Mouse (Mus musculus) hematopoietic stem cell, adult 5-6 weeks (primary cell): ENCODE data around the gene Sele. TPM values are rescaled to one million over a fixed set of nuclear protein-coding genes. Genes with fewer than 3 reads are reported as not detected.
"Not testable (repeated sequence)": the region's sequence is repeated elsewhere in the genome, so short reads cannot be mapped to it uniquely, and the experiment has no call there.

Experiments
- ATAC-seq, 2 experiments: fragments of 125-278 bp in 1 of 2; replicated peaks in 1 of 2; 2 replicates each; pipeline ENCODE4 v1.8.0; 2016 to 2017; ENCODE audit warnings: inconsistent platforms in 2 of 2, mild to moderate bottlenecking in 2 of 2, moderate number of reproducible peaks in 2 of 2, low read depth in 1 of 2, moderate TSS enrichment in 1 of 2; ENCODE audit not compliant: low FRiP score in 2 of 2, poor library complexity in 2 of 2, severe bottlenecking in 2 of 2, insufficient read depth in 1 of 2, low TSS enrichment in 1 of 2
- total RNA-seq: library from RNA; stranded (forward); fragments of 172-1452, 232-1000 nt; gene quantifications from 2 replicates; pipeline ENCODE4 v1.2.3, GENCODE M21; 2017

The Sele gene
- not detected in 2 replicates for total RNA-seq

DNA sequence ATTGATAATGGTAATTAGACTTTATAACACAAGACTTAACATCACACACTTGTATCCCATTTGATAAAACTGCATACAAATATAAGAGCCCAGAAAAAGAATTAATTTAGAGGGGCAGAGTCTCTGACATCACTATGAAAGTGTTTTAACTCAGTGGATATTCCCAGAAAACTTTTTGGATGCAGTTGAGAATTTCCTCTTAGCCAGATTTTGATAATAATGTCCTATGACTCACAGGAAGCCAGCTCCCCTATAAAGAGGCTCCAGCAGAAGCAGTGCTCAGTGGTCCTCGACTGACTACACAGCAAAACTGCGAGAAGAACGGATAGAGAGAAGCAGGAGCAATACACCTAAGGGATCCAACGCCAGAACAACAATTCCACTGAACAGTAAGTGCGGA lies at the start of gene Sele:
Sele (plus strand) TSS at position 301 of the 400 bp plus-strand sequence.
- no peak for ATAC-seq

DNA sequence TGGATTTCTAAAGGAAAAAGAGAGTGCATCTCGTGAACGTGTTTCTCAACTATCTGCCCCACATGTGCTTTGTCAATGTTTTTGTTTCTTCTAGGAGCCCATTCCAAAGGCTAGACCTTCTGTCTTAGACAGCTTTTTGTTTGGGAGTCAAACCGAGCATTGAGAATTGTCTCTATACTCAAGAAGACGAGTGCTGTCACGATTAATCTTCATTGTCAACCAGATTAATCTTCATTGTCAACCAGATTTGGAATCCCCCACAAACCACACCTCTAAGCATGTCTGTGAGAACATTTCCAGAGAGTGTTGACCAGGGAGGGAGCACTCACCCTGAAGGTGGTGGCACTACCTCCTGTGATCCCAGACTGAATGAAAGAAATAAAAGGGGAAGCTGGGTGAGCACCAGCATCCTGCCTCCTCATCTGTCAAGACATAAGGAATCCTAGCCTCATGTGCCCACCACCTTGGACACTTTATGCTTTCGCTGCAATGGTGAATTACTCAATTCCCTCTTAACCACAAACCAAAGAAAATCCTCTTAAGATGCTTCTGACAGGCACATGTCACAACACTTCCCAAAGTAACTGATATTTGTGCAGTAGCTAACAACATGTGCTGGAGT lies 46.1 kb upstream of the Sele start:
- ATAC-seq, result peak; percentile 58 to 66; a peak in 2 of 4 replicates

DNA sequence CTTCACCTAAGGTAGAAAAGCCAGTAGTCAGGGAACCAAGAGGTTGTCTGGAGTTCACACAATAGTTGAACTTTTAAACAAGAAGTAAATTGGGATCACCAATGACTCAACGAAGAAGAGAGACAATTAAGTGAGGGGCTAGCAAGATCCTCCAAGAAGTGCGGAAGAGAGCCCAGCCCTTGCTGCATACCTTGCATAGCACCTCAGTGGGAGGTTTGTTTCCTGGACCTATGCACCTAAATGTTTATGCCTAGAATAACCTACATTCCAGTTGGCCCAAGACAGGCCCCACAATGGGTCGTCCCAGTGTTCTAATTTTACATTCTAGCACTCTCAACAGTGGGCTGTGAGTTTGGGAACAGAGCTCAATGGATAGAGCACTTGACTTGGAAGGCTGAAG lies 43.7 kb upstream of the Sele start:
- no peak for ATAC-seq

DNA sequence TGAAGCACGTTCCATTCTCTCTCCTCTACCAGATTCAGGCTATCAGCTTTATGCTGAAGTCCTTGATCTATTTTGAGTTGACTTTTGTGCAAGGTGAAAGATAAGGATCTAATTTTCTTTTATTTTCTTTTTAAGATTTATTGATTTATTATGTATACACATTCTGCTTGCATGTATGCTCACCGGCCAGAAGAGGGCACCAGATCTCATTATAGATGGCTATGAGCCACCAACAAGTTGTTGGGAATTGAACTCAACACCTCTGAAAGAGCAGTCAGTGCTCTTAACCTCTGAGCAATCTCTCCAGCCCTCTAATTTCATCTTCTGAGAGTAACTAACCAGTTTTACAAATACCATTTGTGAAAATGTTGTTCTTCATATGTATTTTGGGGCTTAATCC lies 38.8 kb upstream of the Sele start:
- no peak for ATAC-seq

DNA sequence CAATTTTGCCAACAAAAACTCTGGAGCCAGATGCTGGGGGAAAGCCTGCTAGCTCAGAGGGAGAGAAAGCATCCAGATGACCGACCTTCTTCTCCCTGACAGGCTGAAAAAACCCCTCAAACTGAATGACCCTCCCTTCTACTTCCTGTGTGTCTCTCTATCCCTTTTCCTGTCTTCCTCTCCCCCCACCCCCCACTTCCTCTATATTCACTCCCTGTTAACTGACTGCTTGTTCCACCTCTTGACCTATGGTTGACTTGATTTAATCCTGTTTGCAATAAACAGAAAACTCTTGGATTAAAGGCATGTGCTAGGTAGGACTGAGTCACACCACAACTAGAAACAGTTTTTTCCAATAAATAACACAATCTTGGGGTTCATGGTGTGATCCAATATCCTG lies 33.4 kb upstream of the Sele start:
- ATAC-seq, result no peak

DNA sequence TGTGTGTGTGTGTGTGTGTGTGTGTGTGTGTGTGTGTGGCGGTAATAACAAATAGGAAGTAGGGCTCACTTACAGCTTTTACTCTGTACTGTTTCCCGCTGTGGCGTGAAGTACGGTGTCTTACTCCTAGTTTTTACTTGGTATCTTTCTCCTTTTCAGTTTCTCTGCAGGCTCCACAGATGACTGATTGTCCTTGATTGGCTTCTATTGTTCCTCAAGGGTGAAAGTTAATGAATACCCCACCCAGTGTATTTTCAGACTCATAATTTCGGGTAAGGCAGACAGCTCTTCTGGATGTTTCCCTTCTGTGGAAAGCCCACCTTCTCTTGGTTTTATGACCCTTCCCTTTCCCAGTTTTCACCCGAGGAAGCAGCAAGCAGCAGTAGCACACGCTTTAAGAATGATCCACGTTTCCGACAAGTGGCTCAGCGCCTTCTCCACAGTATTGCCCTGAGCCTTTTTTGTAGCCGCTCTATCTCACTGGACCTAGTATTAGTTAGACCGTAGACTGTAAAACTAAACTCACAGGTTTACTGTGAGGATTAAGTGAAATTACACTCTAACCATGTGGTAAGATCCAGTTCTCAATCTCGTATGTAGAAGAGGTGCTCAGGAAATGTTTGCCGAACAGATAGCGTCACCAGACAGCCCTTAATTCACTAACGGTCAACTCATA lies 29.7 kb upstream of the Sele start:
- no peak for ATAC-seq

DNA sequence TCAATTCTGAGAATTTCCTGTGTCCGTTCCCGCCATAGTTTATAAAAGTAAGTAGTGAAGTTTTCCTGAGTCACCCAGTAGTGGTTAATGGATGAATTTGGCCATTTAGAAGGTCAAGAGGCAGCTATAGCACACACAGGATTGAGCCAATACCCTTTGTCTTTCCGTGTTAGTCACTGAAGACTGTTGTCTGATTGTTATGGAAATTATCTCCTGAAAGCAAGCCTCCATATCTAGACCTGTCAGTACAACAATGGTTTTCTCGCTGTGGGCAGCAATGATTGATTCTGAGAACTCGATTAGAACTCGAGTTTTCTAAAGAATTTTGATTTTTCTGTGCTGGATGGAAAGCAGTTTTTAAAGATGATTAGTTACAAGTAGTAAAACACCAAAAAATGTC lies 28.2 kb upstream of the Sele start:
- no peak for ATAC-seq

DNA sequence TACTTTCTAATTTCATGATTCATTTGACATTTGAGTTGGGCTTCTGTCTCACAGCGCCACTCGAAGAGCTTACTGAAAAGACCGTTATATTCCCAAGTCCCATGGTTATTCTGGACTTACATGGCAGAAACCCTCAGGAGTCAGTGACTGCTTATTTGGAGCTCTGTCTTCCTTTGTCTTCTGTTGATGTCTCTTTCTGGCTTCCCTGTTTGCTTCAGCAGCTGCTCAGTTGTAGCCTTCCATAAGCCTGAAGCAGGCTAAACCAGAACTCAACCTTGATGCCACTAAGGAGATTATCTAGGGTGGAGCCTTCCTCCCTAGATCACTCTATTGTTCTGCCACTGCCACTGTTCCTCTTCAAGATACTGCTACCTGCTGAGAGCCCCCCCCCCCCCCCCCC lies 27.3 kb upstream of the Sele start:
- ATAC-seq, result not testable (repeated sequence)

DNA sequence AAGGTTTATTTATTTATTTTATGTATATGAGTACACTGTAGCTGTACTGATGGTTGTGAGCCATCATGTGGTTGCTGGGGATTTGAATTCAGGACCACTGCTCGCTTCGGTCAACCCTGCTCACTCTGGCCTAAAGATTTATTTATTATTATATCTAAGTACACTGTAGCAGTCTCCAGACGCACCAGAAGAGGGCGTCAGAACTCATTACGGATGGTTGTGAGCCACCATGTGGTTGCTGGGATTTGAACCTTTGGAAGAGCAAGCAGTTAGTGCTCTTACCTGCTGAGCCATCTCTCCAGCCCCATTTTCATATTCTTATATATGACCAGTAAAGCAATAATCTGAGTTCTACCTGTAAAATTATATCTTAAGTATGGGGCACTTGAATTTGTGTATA lies 25.9 kb upstream of the Sele start:
- ATAC-seq, result not testable (repeated sequence)

DNA sequence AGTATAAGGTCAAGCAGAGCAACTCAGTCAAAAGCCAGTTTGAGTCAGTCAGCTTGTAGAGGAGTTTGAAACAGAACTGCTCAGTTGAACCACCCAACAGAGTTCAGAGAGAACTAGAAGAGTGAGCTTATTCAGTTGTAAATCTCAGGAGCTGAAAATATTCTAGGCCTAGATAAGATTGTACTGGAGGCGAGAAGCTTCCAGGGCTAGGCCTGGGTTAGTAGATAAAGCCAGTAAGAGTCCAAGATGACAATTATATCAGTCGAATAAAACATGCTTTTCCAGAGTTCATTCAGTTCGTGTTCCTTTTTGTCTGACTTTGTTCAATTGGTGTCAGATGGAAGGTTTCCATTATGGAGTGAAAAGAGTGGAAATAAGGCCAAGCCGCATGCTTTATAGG lies 22.3 kb upstream of the Sele start:
- no peak for ATAC-seq

DNA sequence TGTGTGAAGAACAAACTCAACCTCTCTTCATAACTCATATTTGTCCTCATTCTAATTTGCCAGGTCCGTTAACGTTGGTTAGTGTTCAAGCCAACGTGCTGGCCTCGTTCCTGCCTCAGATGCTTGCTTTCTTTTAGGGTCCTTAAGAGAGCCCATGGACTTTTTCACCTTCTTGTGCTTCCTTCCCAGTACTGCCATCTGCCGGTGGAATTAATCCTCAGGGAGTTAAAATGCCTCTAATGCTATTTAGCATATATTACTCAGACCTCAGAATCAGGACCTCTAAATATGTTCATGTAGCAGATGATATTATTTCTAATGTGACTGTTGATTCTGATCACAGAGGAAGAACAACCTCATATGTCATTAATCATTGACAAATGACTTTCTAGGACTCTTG lies 20.6 kb upstream of the Sele start:
- no peak for ATAC-seq

DNA sequence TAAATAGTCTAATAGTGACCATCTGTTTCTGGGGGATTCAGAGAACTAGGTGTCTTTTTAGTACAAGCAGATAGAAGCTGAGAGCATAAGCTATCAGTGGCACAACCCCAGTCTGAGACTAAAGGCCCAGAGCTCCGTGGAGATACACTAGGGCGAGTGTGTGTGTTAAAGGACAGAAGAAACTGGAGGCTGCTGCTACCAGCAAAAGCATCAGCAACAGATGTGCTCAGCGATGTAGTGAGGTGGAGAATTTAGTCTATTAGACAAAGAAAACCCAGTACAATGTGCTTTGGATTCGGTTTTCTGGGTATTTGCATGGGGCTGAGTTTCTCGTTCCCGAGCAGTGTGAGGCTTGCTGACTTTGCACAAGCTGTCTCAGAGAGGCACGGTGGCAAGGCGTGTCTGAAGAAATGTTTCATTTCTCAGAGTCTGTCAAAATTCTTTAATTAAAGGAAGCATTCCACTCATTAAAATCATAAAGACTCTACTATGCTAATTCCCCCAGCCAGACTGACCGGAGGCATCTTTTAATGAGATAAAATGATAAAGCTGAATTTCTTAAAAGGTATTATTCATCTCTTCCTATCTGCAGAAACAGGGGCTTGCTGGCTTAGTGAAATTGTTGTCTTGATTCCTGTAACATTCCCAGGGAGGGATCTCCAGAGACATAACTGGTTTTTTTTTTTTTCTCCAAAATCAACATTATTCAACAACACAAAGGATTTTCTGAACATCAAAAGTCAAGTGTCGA lies 7.5 kb upstream of the Sele start:
- ATAC-seq, result no peak

DNA sequence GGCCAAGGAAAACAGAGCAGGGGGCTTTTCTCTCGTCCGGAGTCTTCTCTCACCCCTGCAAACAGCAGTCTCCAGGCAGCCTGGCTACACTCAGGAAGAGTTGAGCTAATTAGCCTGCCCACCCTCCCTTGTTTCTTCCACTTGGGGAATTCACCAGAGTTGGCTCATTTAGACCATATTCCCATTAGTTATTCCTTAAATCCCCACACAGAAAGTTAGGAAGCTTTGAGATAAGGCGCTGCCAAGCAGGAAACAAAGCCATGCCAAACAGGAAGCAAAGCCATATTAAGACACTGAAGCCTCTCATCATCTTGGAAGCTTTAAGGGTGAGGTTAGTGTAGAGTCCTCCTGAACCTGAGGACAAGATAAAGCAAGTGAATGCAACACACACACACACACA lies 4.5 kb upstream of the Sele start:
- no peak for ATAC-seq

DNA sequence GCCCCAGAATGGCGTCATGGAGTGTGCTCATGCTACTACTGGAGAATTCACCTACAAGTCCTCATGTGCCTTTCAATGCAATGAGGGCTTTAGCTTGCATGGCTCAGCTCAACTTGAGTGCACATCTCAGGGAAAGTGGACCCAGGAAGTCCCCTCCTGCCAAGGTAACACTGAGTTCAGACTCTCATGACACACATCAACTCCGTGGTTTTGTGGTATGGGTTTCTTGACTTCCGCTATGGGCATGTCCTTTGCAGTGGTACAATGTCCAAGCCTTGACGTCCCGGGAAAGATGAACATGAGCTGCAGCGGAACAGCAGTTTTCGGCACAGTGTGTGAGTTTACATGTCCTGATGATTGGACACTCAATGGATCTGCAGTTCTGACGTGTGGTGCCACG lies 5.5 kb downstream of the Sele start:
- peak in 1 of 2 experiments; percentile 71; a peak in 2 of 4 replicates for ATAC-seq

DNA sequence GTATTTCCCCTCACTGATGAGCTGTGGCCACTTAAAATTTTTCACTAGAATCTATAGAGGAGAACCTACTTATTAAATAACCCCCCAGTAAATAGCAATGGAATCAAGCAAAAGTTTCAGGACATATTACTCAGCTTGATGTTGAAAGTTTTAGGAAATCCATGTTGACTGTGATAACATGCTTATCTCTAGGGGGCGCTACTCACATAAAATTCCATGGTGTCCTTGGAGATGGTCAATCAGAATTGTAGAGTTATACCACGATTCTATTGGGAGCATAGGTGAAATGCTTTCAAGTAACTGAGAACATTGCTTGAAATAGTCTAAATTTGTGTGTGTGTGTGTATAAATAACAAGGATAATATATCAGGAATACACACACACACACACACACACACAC lies 6.8 kb downstream of the Sele start:
- ATAC-seq, result peak; percentile 38 to 48; a peak in 1 of 4 replicates

DNA sequence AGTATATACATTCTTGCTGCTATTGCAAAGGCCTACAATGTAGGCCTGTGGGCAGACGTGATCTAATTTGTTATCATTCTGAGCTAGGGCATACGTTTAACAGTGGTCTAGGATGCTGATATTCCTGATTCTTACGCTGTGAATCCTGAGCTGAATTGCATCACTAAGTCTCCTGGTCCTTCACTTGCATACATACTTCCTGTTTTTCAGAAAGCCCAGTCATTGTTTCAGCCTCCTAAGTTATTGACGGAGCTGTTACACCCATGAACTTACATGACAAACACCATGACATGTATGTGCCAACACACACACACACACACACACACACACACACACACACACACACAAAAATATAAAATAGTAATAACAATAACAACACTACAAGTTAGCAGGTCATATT lies 12.0 kb downstream of the Sele start:
- ATAC-seq, result peak; percentile 61 to 71; a peak in 3 of 4 replicates

DNA sequence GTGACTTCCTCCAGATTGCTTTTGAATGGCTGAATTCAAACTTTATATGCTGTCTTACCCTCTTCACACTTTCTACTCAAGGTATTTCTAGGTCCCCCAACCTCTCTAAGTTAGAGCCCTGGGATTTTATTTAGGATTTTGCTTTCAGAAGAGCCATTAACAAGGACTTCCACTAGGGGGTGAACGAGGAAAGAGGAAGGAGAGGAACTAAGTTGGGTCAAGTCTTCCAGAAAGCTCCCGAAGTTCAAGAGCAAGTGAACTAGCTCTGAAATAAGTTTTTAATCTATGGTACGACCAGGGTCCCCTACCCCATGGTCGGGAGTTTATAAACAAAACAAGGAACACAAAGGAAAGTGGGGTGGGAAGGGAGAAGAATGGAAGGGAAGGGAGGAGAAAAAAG lies 13.2 kb downstream of the Sele start:
- peak; percentile 29; a peak in 1 of 4 replicates for ATAC-seq

DNA sequence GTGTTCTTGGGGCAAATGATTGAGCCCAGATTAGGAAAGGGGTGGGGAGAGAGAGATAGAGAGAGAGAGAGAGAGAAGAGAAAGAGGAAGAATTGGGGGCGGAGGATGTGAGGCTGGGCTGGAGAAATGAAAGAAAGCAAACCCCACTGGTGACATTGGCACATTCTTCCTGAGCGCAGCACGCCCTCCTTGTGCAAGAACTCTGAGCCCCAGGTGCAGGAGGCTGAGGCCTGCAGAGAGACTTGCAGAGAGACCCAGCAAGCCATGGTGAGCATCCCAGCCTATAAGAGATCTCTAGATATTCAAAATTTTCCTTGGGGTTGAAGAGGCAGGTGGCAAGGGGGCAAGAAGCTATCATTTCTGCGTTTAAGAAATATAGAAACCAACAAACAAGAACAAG lies 13.9 kb downstream of the Sele start, which contains the start of gene Sell:
Sell (plus strand) TSS at position 58 of the 400 bp plus-strand sequence.
- peak; percentile 72 to 81 for ATAC-seq
